Mouse (Mus musculus) olfactory bulb, adult 2 months (tissue): Measurements from ENCODE around the gene Syt1.

ENCODE experiments used
- CTCF ChIP-seq: fragments of 200-500 bp; IDR thresholded peaks from 2 replicates; pipeline ENCODE4 v1.5.1; 2012; ENCODE audit warnings: low read depth, mild to moderate bottlenecking, low read length, moderate library complexity; ENCODE audit not compliant: insufficient read depth
- POLR2A ChIP-seq: fragments of 200-500 bp; IDR thresholded peaks from 2 replicates; pipeline ENCODE4 v1.6.1; 2012; ENCODE audit warnings: mild to moderate bottlenecking, low read depth, low read length, moderate library complexity; ENCODE audit not compliant: insufficient read depth

DNA sequence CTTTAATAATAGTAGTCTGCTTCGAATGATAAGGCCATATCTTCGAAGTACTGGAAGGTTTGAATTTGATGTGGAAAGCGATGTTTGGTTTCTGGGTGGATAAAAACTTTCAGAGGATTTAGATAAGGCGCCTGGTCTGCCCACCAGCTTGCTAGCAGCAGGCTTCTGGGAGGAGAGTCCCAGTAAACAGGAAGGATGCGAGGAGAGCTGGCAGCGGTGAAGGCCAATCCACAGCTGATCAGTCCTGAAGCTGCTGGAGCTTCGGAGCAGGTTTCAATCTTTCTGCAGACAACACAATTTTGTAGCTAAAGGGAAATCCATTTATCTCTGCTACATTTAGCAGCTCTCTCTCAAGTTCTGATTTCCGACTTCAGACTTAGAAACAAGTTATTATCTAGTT lies 358.7 kb downstream of the Syt1 start:
- no peak for TF ChIP-seq POLR2A
- no peak for TF ChIP-seq CTCF
